Mouse (Mus musculus) liver, embryonic 13.5 days (tissue): Measurements from ENCODE around the gene Crim1. TPM values are rescaled to one million over a fixed set of nuclear protein-coding genes. Genes with fewer than 3 reads are reported as not detected.

Source experiments
- ATAC-seq: fragments of 200-750 bp; cut with Nextera tagmentation; 2 replicates; pipeline ENCODE4 v1.8.0; 2017; ENCODE audit warnings: low read depth, mild to moderate bottlenecking, moderate number of reproducible peaks, moderate library complexity
- DNase-seq: peaks from one replicate; pipeline ENCODE4 v3.0.0; 2022
- H3K27ac ChIP-seq: fragments of 300-500 bp; sonication (generic); 2 replicates; pipeline ENCODE4 v1.5.1; 2015; ENCODE audit warnings: moderate library complexity, mild to moderate bottlenecking, inconsistent platforms
- H3K27me3 ChIP-seq: fragments of 300-500 bp; sonication (generic); 2 replicates; pipeline ENCODE4 v1.6.1; 2015; ENCODE audit warnings: mild to moderate bottlenecking, inconsistent platforms
- H3K36me3 ChIP-seq: fragments of 300-500 bp; sonication (generic); 2 replicates; pipeline ENCODE4 v1.6.1; 2015; ENCODE audit warnings: mild to moderate bottlenecking, inconsistent platforms
- H3K4me1 ChIP-seq: fragments of 300-500 bp; sonication (generic); replicated peaks from 2 replicates; pipeline ENCODE4 v1.6.1; 2015; ENCODE audit warnings: inconsistent platforms
- H3K4me2 ChIP-seq: fragments of 300-500 bp; sonication (generic); 2 replicates; pipeline ENCODE4 v1.6.1; 2015; ENCODE audit warnings: inconsistent platforms, mild to moderate bottlenecking, moderate library complexity
- H3K4me3 ChIP-seq: fragments of 300-500 bp; sonication (generic); replicated peaks from 2 replicates; pipeline ENCODE4 v1.5.1; 2015; ENCODE audit warnings: mild to moderate bottlenecking, inconsistent platforms
- H3K9ac ChIP-seq: fragments of 300-500 bp; sonication (generic); 2 replicates; pipeline ENCODE4 v1.6.1; 2015; ENCODE audit warnings: mild to moderate bottlenecking, inconsistent platforms
- H3K9me3 ChIP-seq: fragments of 300-500 bp; sonication (generic); replicated peaks from 2 replicates; pipeline ENCODE4 v1.6.1; 2016; ENCODE audit warnings: inconsistent platforms
- WGBS: fragments of 180-500 bp; shearing (Covaris S2); methylation state at CpG from one replicate; pipeline ENCODE4 v1.1.7; 2015; ENCODE audit not compliant: insufficient replicate concordance; 5-methylcytosine and 5-hydroxymethylcytosine counted together
- polyA plus RNA-seq: library from polyadenylated mRNA; unstranded; fragments of >200 nt; fragmentation: Nextera tagmentation; extraction: Ambion mirVana; gene quantifications from 2 replicates; pipeline ENCODE4 v1.2.1, GENCODE M21; 2015

Crim1 gene
- 0.56 and 0.82 TPM in 2 replicates for polyA plus RNA-seq

- ATAC-seq (peak; percentile 76), DNase-seq (peak; percentile 59)
- peak within 1 kb of the TSS; percentile 71 for H3K4me3 ChIP-seq
- H3K27me3 ChIP-seq = peaks cover 52% of the 10 kb centered on the region
- peak within 1 kb of the TSS; percentile 67 for H3K27ac ChIP-seq
- peaks cover 33% of the 10 kb centered on the region for H3K4me1 ChIP-seq
- H3K4me2 ChIP-seq = peak within 1 kb of the TSS; percentile 97
- no peaks in the 10 kb centered on the region for H3K9me3 ChIP-seq
- H3K9ac ChIP-seq = peak within 1 kb of the TSS; percentile 74
- under 1% methylated on average over 51 of the region's 90 CpGs for WGBS
- no peaks in the 10 kb centered on the region for H3K36me3 ChIP-seq
Observed at GRCm38 (mm10) chr17:78199626-78200560, at the start of gene Crim1. Gene Crim1 (plus strand): TSS chr17:78200248.

- Histone ChIP-seq H3K4me2 (no peak overlapping the region), H3K9me3 (no peaks in the 10 kb centered on the region), H3K4me3 (no peak overlapping the region), H3K27me3 (no peaks in the 10 kb centered on the region), H3K4me1 (no peaks in the 10 kb centered on the region), H3K36me3 (no peaks in the 10 kb centered on the region), H3K9ac (no peak overlapping the region), H3K27ac (no peak overlapping the region)
- ATAC-seq = no peak
- WGBS = 65% methylated on average over 13 of the region's 13 CpGs
- DNase-seq = no peak
Observed at GRCm38 (mm10) chr17:78151479-78152282, 48.4 kb upstream of the Crim1 start.

DNA sequence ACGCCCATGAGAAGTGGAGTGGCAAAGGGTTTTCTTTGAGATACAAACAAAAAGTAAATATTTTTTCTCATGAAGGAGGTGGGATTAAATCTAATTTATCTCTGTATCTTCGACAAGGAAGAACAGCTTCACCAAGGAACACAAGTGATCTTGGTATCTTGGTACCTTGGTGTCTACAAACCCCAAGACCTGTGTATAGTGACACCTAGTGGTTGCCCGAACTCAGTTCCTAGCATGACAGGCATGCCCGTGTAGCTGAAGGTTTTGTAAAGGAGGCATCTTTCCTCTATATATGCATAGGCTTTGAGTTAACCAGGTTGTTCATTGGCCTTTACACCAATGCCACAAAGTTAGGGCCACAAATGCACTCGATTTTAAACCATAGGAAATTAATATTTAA, 36.8 kb upstream of the Crim1 start:
- ATAC-seq (peak; percentile 54; the same call in 1 of the 2 replicates), DNase-seq (peak; percentile 3)
- Histone ChIP-seq H3K4me2 (no peak overlapping the region), H3K9me3 (no peaks in the 10 kb centered on the region), H3K27me3 (no peaks in the 10 kb centered on the region), H3K27ac (no peak overlapping the region), H3K36me3 (no peaks in the 10 kb centered on the region), H3K4me1 (no peaks in the 10 kb centered on the region; the same call in 1 of the 2 replicates), H3K9ac (no peak overlapping the region), H3K4me3 (no peak overlapping the region)
- 18% methylated on average over 5 of the region's 5 CpGs for WGBS

GRCm38 (mm10) chr17:78163724-78164236, 36.3 kb upstream of the Crim1 start:
- Histone ChIP-seq H3K27me3 (no peaks in the 10 kb centered on the region), H3K9me3 (no peaks in the 10 kb centered on the region), H3K36me3 (no peaks in the 10 kb centered on the region), H3K4me2 (no peak overlapping the region), H3K4me1 (no peaks in the 10 kb centered on the region; the same call in 1 of the 2 replicates), H3K4me3 (no peak overlapping the region), H3K9ac (no peak overlapping the region), H3K27ac (no peak overlapping the region)
- no peak for ATAC-seq
- DNase-seq = no peak
- 36% methylated on average over 10 of the region's 10 CpGs for WGBS

DNA sequence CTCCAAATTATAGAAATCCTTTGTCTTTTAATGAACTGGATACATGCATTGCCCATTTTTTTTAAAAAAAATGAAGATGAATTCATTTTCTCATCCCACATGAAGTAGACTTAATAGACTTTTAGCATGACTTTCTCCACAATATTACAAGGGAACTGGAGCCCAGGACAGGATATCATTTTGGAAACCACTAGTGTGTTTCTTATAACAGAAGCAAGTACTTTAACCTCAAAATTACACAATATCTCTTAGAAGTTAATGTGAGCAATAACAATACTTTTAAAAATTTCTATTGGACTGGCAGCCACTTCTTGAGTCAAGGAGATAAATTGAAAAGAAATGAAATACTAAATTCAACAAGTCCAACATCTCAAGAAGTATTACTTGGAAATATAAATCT, 34.2 kb upstream of the Crim1 start:
- no peaks in the 10 kb centered on the region for H3K36me3 ChIP-seq
- H3K9me3 ChIP-seq = no peaks in the 10 kb centered on the region
- ATAC-seq (no peak), DNase-seq (no peak)
- no peak overlapping the region for H3K27ac ChIP-seq
- H3K4me1 ChIP-seq = no peaks in the 10 kb centered on the region; the same call in 1 of the 2 replicates
- H3K9ac ChIP-seq = no peak overlapping the region
- H3K4me2 ChIP-seq = no peak overlapping the region
- no peak overlapping the region for H3K4me3 ChIP-seq
- H3K27me3 ChIP-seq = no peaks in the 10 kb centered on the region

DNA sequence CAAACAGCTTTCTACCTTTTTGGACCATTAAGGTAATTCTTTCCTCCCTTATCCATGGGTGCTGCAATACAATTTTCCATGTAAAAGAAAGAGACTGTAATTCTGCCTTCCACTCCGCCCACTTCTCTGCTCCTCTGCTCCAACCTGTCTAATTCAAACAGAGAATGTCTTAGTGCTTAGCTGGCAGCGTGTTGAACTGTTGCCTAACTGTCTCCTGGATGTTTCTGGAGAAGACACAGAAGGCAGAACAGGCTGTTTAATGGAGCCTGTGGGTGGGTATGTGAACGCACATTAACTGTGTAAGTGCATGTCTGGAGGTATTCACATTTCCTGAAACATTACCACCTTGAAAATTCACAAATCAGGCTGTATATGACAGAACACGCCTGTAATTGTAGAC, 33.5 kb upstream of the Crim1 start:
- Histone ChIP-seq H3K4me1 (no peaks in the 10 kb centered on the region; the same call in 1 of the 2 replicates), H3K27me3 (no peaks in the 10 kb centered on the region), H3K27ac (no peak overlapping the region), H3K9me3 (no peaks in the 10 kb centered on the region), H3K4me3 (no peak overlapping the region), H3K36me3 (no peaks in the 10 kb centered on the region), H3K4me2 (no peak overlapping the region), H3K9ac (no peak overlapping the region)
- ATAC-seq (no peak), DNase-seq (no peak)
- WGBS = 63% methylated on average over 4 of the region's 4 CpGs

GRCm38 (mm10) chr17:78172371-78172770, 27.7 kb upstream of the Crim1 start:
- H3K9me3 ChIP-seq = no peaks in the 10 kb centered on the region
- no peak overlapping the region for H3K4me3 ChIP-seq
- H3K27ac ChIP-seq = no peak overlapping the region
- ATAC-seq = no peak
- H3K36me3 ChIP-seq = no peaks in the 10 kb centered on the region
- H3K4me2 ChIP-seq = no peak overlapping the region
- no peaks in the 10 kb centered on the region for H3K4me1 ChIP-seq
- H3K9ac ChIP-seq = no peak overlapping the region
- WGBS = 45% methylated on average over 2 of the region's 2 CpGs
- H3K27me3 ChIP-seq = no peaks in the 10 kb centered on the region
- no peak for DNase-seq

GRCm38 (mm10) chr17:78180766-78181165, 19.3 kb upstream of the Crim1 start:
- 75% methylated on average over 6 of the region's 6 CpGs for WGBS
- H3K4me1 ChIP-seq = no peaks in the 10 kb centered on the region
- no peaks in the 10 kb centered on the region for H3K36me3 ChIP-seq
- ATAC-seq (no peak), DNase-seq (no peak)
- H3K4me3 ChIP-seq = no peak overlapping the region
- H3K9me3 ChIP-seq = no peaks in the 10 kb centered on the region
- no peak overlapping the region for H3K4me2 ChIP-seq
- H3K27ac ChIP-seq = no peak overlapping the region
- no peaks in the 10 kb centered on the region for H3K27me3 ChIP-seq
- H3K9ac ChIP-seq = no peak overlapping the region

DNA sequence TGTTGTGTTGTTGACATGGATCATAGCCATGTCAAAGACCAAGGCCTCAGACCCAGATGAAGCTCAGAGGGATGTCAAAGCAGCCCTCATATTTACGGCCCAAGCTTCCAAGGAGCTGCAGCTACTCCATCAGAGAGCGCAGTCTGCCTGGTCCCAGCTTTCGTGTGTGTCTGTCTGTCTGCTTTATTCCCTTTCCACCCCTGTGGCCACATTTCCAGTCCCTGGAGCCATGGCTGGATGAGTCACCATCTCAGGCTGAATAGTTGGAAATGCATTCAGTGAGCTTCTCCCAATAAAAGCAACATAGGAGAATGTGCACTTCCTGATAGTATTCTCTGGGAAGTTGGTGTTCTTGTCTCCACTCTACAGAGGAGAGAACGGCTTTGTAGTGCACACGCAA, 3.9 kb upstream of the Crim1 start:
- no peak overlapping the region for H3K4me2 ChIP-seq
- no peak overlapping the region for H3K4me3 ChIP-seq
- WGBS = 82% methylated on average over 5 of the region's 5 CpGs

DNA sequence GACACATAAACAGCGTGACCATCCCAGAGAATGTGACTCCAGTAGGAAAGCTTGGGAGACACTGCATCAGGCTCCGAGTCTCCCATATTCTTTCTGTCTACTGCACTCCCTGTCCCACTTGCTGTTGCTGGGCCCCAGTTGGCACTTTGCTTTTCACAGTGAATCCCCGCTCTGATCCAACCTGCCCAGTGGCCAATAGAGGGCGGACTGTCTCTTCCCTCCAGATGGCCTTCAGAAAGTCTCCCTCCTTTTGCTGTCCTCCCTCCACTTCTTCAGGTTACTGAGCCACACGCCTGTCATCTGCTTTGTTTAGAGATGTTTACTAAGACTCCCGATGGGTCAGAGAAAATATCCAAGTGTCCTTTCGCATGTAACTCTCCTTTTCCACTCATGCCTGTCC, 2.9 kb upstream of the Crim1 start:
- peak; percentile 32 for DNase-seq
- Histone ChIP-seq H3K27ac (no peak overlapping the region), H3K4me1 (peaks cover 25% of the 10 kb centered on the region), H3K9ac (no peak overlapping the region), H3K4me3 (no peak overlapping the region), H3K27me3 (peaks cover 42% of the 10 kb centered on the region), H3K36me3 (no peaks in the 10 kb centered on the region), H3K4me2 (no peak overlapping the region), H3K9me3 (no peaks in the 10 kb centered on the region)
- 16% methylated on average over 7 of the region's 7 CpGs for WGBS
- ATAC-seq = no peak

More for the DNA sequence above, 3.9 kb upstream of the Crim1 start:
- peaks cover 16% of the 10 kb centered on the region for H3K4me1 ChIP-seq
- DNase-seq (no peak), ATAC-seq (no peak)
- H3K27me3 ChIP-seq = peaks cover 32% of the 10 kb centered on the region
- H3K9me3 ChIP-seq = no peaks in the 10 kb centered on the region
- no peak overlapping the region for H3K27ac ChIP-seq
- H3K9ac ChIP-seq = no peak overlapping the region
- no peaks in the 10 kb centered on the region for H3K36me3 ChIP-seq

GRCm38 (mm10) chr17:78198140-78198539, 1.9 kb upstream of the Crim1 start:
- Histone ChIP-seq H3K27me3 (peaks cover 48% of the 10 kb centered on the region), H3K9me3 (no peaks in the 10 kb centered on the region), H3K4me2 (no peak overlapping the region), H3K4me1 (peaks cover 33% of the 10 kb centered on the region), H3K27ac (no peak overlapping the region), H3K4me3 (no peak overlapping the region), H3K36me3 (no peaks in the 10 kb centered on the region), H3K9ac (no peak overlapping the region)
- 59% methylated on average over 4 of the region's 4 CpGs for WGBS
- DNase-seq = no peak
- no peak for ATAC-seq
